Mouse (Mus musculus) intestine, postnatal 0 days (tissue): ENCODE data around the gene Irf3. TPM values are rescaled to one million over a fixed set of nuclear protein-coding genes. Genes with fewer than 3 reads are reported as not detected.

Experiments
- ATAC-seq: fragments of 200-750 bp; cut with Nextera tagmentation; 2 replicates; pipeline ENCODE4 v1.8.0; 2017; ENCODE audit warnings: mild to moderate bottlenecking, moderate TSS enrichment, moderate library complexity
- H3K27ac ChIP-seq: fragments of 300-500 bp; sonication (generic); 2 replicates; pipeline ENCODE4 v1.5.1; 2014; ENCODE audit warnings: mild to moderate bottlenecking, low read depth, low read length, moderate library complexity
- H3K27me3 ChIP-seq: fragments of 300-500 bp; sonication (generic); replicated peaks from 2 replicates; pipeline ENCODE4 v1.6.1; 2014; ENCODE audit warnings: low read length, mixed read lengths; ENCODE audit not compliant: control insufficient read depth, insufficient read depth
- H3K36me3 ChIP-seq: fragments of 300-500 bp; sonication (generic); 2 replicates; pipeline ENCODE4 v1.6.1; 2014; ENCODE audit warnings: mild to moderate bottlenecking, moderate library complexity; ENCODE audit not compliant: control insufficient read depth, insufficient read depth
- H3K4me1 ChIP-seq: fragments of 300-500 bp; sonication (generic); replicated peaks from 2 replicates; pipeline ENCODE4 v1.6.1; 2014; ENCODE audit warnings: antibody characterized with exemption, low read length, mixed read lengths; ENCODE audit not compliant: control insufficient read depth, insufficient read depth
- H3K4me2 ChIP-seq: fragments of 300-500 bp; sonication (generic); replicated peaks from 2 replicates; pipeline ENCODE4 v1.6.1; 2014; ENCODE audit warnings: low read depth, mild to moderate bottlenecking, moderate library complexity
- H3K4me3 ChIP-seq: fragments of 300-500 bp; sonication (generic); 2 replicates; pipeline ENCODE4 v1.5.1; 2014; ENCODE audit warnings: low read depth, low read length
- H3K9ac ChIP-seq: fragments of 300-500 bp; sonication (generic); 2 replicates; pipeline ENCODE4 v1.6.1; 2014; ENCODE audit warnings: mild to moderate bottlenecking, low read depth, low read length
- H3K9me3 ChIP-seq: fragments of 300-500 bp; sonication (generic); 2 replicates; pipeline ENCODE4 v1.6.1; 2016; ENCODE audit warnings: mixed run types; ENCODE audit not compliant: control insufficient read depth
- CTCF ChIP-seq: sonication (generic); IDR thresholded peaks from 2 replicates; pipeline ENCODE4 v1.5.1; 2016; ENCODE audit warnings: low read depth, mild to moderate bottlenecking, control low read depth, antibody characterized with exemption, moderate library complexity
- WGBS: fragments of 180-500 bp; shearing (Covaris S2); extraction: QIAGEN DNeasy Blood & Tissue Kit; methylation state at CpG from one replicate; pipeline ENCODE4 v1.1.7; 2014; 5-methylcytosine and 5-hydroxymethylcytosine counted together
- polyA plus RNA-seq: library from polyadenylated mRNA; unstranded; fragments of >200 nt; fragmentation: Nextera tagmentation; extraction: Ambion mirVana; gene quantifications from 2 replicates; pipeline ENCODE4 v1.2.1, GENCODE M21; 2015

Irf3 gene
- polyA plus RNA-seq, 1 experiment from 2014 or later, result 53.2 TPM

DNA sequence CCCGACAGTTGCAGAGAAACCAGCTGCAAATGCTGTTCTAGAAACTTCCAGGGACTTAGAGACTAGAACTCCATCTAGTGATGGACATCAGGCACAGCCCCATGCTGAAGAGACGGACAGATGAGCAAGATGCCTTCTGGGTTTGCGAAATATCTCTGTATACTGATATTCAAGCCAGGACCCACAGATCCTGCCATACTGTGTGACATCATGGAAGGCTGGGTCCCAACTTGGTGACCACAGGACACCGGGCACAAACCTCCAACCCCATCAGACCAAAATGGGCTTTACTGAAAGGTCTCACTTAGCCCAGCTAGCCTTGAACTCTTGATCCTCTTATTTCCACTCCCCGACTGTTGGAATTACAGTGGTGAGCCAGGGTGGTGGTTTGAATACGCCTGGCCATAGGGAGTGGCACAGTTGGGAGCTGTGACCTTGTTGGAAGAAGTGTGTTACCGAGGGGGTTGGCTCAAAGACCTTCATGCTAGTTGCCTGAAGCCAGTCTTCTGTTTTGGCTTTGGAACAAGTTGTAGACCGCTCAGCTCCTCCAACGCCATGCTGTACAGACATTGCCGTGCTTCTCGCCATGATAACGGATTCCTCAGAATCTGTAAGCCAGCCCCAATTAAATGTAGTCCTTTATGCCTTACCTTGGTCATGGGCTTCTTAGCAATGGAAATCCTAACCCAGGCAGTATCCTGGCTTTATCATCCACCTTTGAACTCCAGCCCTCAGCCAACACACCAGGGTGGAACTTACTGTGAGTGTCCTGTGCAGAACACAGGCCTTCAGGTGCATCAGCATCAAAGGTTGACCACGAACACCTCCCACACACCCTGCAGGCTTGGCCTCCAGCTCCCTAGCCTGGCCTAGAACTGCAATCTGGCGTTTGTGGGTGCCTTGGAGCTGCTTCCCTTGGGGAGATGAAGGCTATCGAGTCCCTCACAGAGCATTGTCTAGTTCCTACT is 27.1 kb downstream of the Irf3 start:
- no peaks in the 10 kb centered on the region for H3K9me3 ChIP-seq
- H3K4me3 ChIP-seq, result no peak overlapping the region
- 75% methylated on average over 15 of the region's 15 CpGs for WGBS
- no peak overlapping the region for H3K27ac ChIP-seq
- ATAC-seq, result no peak
- H3K9ac ChIP-seq, result no peak overlapping the region
- no peaks in the 10 kb centered on the region for H3K27me3 ChIP-seq
- no peak for TF ChIP-seq CTCF
- H3K4me2 ChIP-seq, result no peak overlapping the region
- no peaks in the 10 kb centered on the region for H3K4me1 ChIP-seq
- H3K36me3 ChIP-seq, result peaks cover 37% of the 10 kb centered on the region

GRCm38 (mm10) chr7:45025601-45026220 is 28.3 kb downstream of the Irf3 start:
- no peak overlapping the region for H3K27ac ChIP-seq
- no peak overlapping the region for H3K4me3 ChIP-seq
- H3K4me1 ChIP-seq, result no peaks in the 10 kb centered on the region
- H3K9me3 ChIP-seq, result no peaks in the 10 kb centered on the region
- H3K9ac ChIP-seq, result no peak overlapping the region
- ATAC-seq, result no peak
- H3K27me3 ChIP-seq, result no peaks in the 10 kb centered on the region
- TF ChIP-seq CTCF, result no peak
- WGBS, result 74% methylated on average over 8 of the region's 8 CpGs
- H3K36me3 ChIP-seq, result peaks cover 44% of the 10 kb centered on the region
- no peak overlapping the region for H3K4me2 ChIP-seq

- Histone ChIP-seq H3K27ac (no peak overlapping the region), H3K4me2 (no peak overlapping the region), H3K4me3 (no peak overlapping the region), H3K9ac (no peak overlapping the region), H3K9me3 (no peaks in the 10 kb centered on the region), H3K36me3 (peaks cover 43% of the 10 kb centered on the region), H3K27me3 (no peaks in the 10 kb centered on the region), H3K4me1 (no peaks in the 10 kb centered on the region)
- no peak for TF ChIP-seq CTCF
- no peak for ATAC-seq
- WGBS, result 80% methylated on average over 2 of the region's 2 CpGs
Measured at GRCm38 (mm10) chr7:45026256-45026655, 28.8 kb downstream of the Irf3 start.

DNA sequence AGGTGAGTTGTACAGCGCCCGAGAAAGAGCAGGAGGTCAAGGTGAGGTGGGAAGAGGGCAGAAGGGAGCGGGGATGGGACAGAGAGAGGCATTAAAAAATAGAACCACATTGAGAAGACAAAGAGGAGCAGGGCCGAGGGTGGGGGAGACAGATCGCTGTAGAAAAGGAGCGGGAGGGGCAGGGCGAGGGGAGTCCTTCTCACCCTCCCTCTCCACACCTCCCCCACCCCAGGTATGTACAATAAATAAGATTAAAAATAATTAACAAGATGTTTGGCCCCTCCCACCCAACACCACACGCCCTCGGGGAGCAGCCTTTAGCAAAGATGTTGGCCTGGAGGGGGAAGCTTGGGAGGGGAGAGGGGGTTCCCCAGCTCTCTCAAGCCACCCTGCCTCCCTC is 30.3 kb downstream of the Irf3 start:
- Histone ChIP-seq H3K4me2 (no peak overlapping the region), H3K4me3 (no peak overlapping the region), H3K27me3 (no peaks in the 10 kb centered on the region), H3K9me3 (no peaks in the 10 kb centered on the region), H3K9ac (no peak overlapping the region), H3K4me1 (no peaks in the 10 kb centered on the region), H3K27ac (no peak overlapping the region), H3K36me3 (peaks cover 53% of the 10 kb centered on the region)
- TF ChIP-seq CTCF, result no peak
- 76% methylated on average over 9 of the region's 9 CpGs for WGBS
- no peak for ATAC-seq

- Histone ChIP-seq H3K9me3 (no peaks in the 10 kb centered on the region), H3K4me1 (no peaks in the 10 kb centered on the region), H3K4me2 (no peak overlapping the region), H3K36me3 (peaks cover 57% of the 10 kb centered on the region), H3K27me3 (no peaks in the 10 kb centered on the region), H3K27ac (no peak overlapping the region), H3K9ac (no peak overlapping the region), H3K4me3 (no peak overlapping the region)
- no peak for TF ChIP-seq CTCF
- ATAC-seq, result no peak
- WGBS, result 84% methylated on average over 11 of the region's 11 CpGs
Measured at GRCm38 (mm10) chr7:45028351-45028750, 30.9 kb downstream of the Irf3 start.

DNA sequence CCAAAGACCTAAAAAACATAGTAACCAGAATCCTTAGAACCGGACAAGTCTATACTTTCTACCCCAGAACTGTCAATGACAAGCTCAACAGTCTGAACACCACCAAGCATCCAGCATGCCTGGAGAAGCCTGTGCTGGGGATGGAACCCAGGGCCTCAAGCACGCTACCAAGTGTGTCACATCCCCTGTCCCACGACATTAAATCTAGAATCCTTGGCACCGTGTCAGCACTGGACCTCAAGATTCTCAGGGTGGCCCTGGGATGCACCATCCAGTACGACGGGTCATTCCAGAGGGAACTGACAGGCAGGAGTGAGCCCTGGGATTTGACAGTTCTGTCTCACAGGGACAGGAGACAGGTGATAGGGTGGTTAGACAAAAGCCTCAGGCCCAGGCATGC is 32.5 kb downstream of the Irf3 start:
- TF ChIP-seq CTCF, result no peak
- H3K36me3 ChIP-seq, result peaks cover 73% of the 10 kb centered on the region
- H3K4me3 ChIP-seq, result no peak overlapping the region
- H3K9me3 ChIP-seq, result no peaks in the 10 kb centered on the region
- 87% methylated on average over 6 of the region's 6 CpGs for WGBS
- ATAC-seq, result no peak
- H3K4me2 ChIP-seq, result no peak overlapping the region
- no peaks in the 10 kb centered on the region for H3K4me1 ChIP-seq
- no peak overlapping the region for H3K27ac ChIP-seq
- no peaks in the 10 kb centered on the region for H3K27me3 ChIP-seq
- H3K9ac ChIP-seq, result no peak overlapping the region
